Mouse (Mus musculus) heart, embryonic 16.5 days (tissue): ENCODE measurements at regions not wholly inside any gene's neighbourhood (a gene's known extent, or its start where the extent isn't known, plus 50 kb on each side); places are given as distances from the start of the nearest gene placed in this dataset.

Experiments
- ATAC-seq: fragments of 200-750 bp; cut with Nextera tagmentation; replicated peaks from 2 replicates; pipeline ENCODE4 v1.8.0; 2017; ENCODE audit warnings: moderate number of reproducible peaks; ENCODE audit not compliant: insufficient read depth, low FRiP score; ENCODE audit errors: extremely low read depth
- H3K27ac ChIP-seq: fragments of 300-500 bp; sonication (generic); 2 replicates; pipeline ENCODE4 v1.5.1; 2014; ENCODE audit warnings: mild to moderate bottlenecking, low read length, control low read depth, moderate library complexity
- H3K27me3 ChIP-seq: fragments of 300-500 bp; sonication (generic); 2 replicates; pipeline ENCODE4 v1.6.1; 2014; ENCODE audit warnings: low read length, mixed read lengths; ENCODE audit not compliant: control insufficient read depth, insufficient read depth
- H3K36me3 ChIP-seq: fragments of 300-500 bp; sonication (generic); 2 replicates; pipeline ENCODE4 v1.6.1; 2014; ENCODE audit not compliant: control insufficient read depth, insufficient read depth
- H3K4me1 ChIP-seq: fragments of 300-500 bp; sonication (generic); 2 replicates; pipeline ENCODE4 v1.6.1; 2014; ENCODE audit warnings: low read length, mixed read lengths; ENCODE audit not compliant: control insufficient read depth, insufficient read depth
- H3K4me2 ChIP-seq: fragments of 300-500 bp; sonication (generic); 2 replicates; pipeline ENCODE4 v1.6.1; 2014; ENCODE audit warnings: low read depth, mild to moderate bottlenecking, control low read depth, low read length
- H3K4me3 ChIP-seq: fragments of 300-500 bp; sonication (generic); 2 replicates; pipeline ENCODE4 v1.5.1; 2014; ENCODE audit warnings: mild to moderate bottlenecking, control low read depth, low read length
- H3K9ac ChIP-seq: fragments of 300-500 bp; sonication (generic); 2 replicates; pipeline ENCODE4 v1.6.1; 2014; ENCODE audit warnings: low read length, control low read depth
- H3K9me3 ChIP-seq: fragments of 300-500 bp; sonication (generic); replicated peaks from 2 replicates; pipeline ENCODE4 v1.6.1; 2016; ENCODE audit warnings: low read length; ENCODE audit not compliant: control insufficient read depth
- WGBS: fragments of 180-500 bp; shearing (Covaris S2); extraction: QIAGEN DNeasy Blood & Tissue Kit; methylation state at CpG from one replicate; pipeline ENCODE4 v1.1.7; 2014; 5-methylcytosine and 5-hydroxymethylcytosine counted together
- microRNA counts: library from miRNA; unstranded; fragments of <30 nt; microRNA quantifications from one replicate; lab custom pipeline; 2016
- microRNA-seq: library from miRNA; unstranded; fragments of <30 nt; microRNA quantifications from one replicate; pipeline ENCODE4, GENCODE M21; 2017

- H3K4me2 ChIP-seq: no peak overlapping the region
- peaks cover 4% of the 10 kb centered on the region; the same call in 1 of the 2 replicates for H3K4me1 ChIP-seq
- no peaks in the 10 kb centered on the region for H3K27me3 ChIP-seq
- ATAC-seq: no peak
- H3K9ac ChIP-seq: no peak overlapping the region
- 0 out of 2 replicates have a peak, but pooled peaks cover 4% of the 10 kb centered on the region for H3K9me3 ChIP-seq
- 95% methylated on average over 2 of the region's 2 CpGs for WGBS
- no peak overlapping the region for H3K27ac ChIP-seq
- no peak overlapping the region for H3K4me3 ChIP-seq
- H3K36me3 ChIP-seq: no peaks in the 10 kb centered on the region
These were observed 69.3 kb upstream of the 4933415F23Rik start for GRCm38 (mm10) chr1:23171336-23171735.

GRCm38 (mm10) chr1:23170711-23171110 is 68.7 kb upstream of the 4933415F23Rik start:
- WGBS: 80% methylated on average over 2 of the region's 2 CpGs
- H3K27ac ChIP-seq: no peak overlapping the region
- no peaks in the 10 kb centered on the region for H3K36me3 ChIP-seq
- no peaks in the 10 kb centered on the region for H3K27me3 ChIP-seq
- H3K4me3 ChIP-seq: no peak overlapping the region
- ATAC-seq: no peak
- H3K9ac ChIP-seq: no peak overlapping the region
- H3K4me1 ChIP-seq: peaks cover 4% of the 10 kb centered on the region; the same call in 1 of the 2 replicates
- H3K9me3 ChIP-seq: 0 out of 2 replicates have a peak, but pooled peaks cover 4% of the 10 kb centered on the region
- H3K4me2 ChIP-seq: no peak overlapping the region

- no peak overlapping the region for H3K9ac ChIP-seq
- ATAC-seq: no peak
These were observed 66.5 kb upstream of the 4933415F23Rik start for GRCm38 (mm10) chr1:23168504-23168903.

GRCm38 (mm10) chr1:23163371-23163935 is 61.4 kb upstream of the 4933415F23Rik start:
- Histone ChIP-seq H3K36me3 (no peaks in the 10 kb centered on the region), H3K9me3 (no peaks in the 10 kb centered on the region), H3K4me3 (no peak overlapping the region), H3K9ac (no peak overlapping the region), H3K4me1 (no peaks in the 10 kb centered on the region), H3K27ac (no peak overlapping the region), H3K4me2 (no peak overlapping the region), H3K27me3 (no peaks in the 10 kb centered on the region)
- ATAC-seq: no peak
- 73% methylated on average over 5 of the region's 5 CpGs for WGBS

More at GRCm38 (mm10) chr1:23168504-23168903, 66.5 kb upstream of the 4933415F23Rik start:
- no peak overlapping the region for H3K4me2 ChIP-seq
- no peak overlapping the region for H3K27ac ChIP-seq
- H3K4me3 ChIP-seq: no peak overlapping the region
- 0 out of 2 replicates have a peak, but pooled peaks cover 4% of the 10 kb centered on the region for H3K9me3 ChIP-seq
- no peaks in the 10 kb centered on the region for H3K36me3 ChIP-seq
- H3K27me3 ChIP-seq: no peaks in the 10 kb centered on the region
- no peaks in the 10 kb centered on the region for H3K4me1 ChIP-seq
- WGBS: 89% methylated on average over 4 of the region's 4 CpGs

GRCm38 (mm10) chr1:23162766-23163165 is 60.7 kb upstream of the 4933415F23Rik start:
- no peak overlapping the region for H3K4me3 ChIP-seq
- H3K9me3 ChIP-seq: no peaks in the 10 kb centered on the region
- WGBS: 78% methylated on average over 6 of the region's 6 CpGs
- H3K27ac ChIP-seq: no peak overlapping the region
- H3K9ac ChIP-seq: no peak overlapping the region
- H3K4me1 ChIP-seq: no peaks in the 10 kb centered on the region
- no peaks in the 10 kb centered on the region for H3K36me3 ChIP-seq
- H3K4me2 ChIP-seq: no peak overlapping the region
- ATAC-seq: no peak
- H3K27me3 ChIP-seq: no peaks in the 10 kb centered on the region

MicroRNA genes in the stretch of these regions (microRNA counts, 519-probe panel; counts per million panel counts)
- microRNA mmu-miR-30a (lab: Ali Mortazavi, UCI): 3,419 counts per million, percentile 87 among the panel's probes with 10 or more counts
- 4,025 counts per million, percentile 94 among the panel's probes with 10 or more counts for microRNA mmu-miR-30c (lab: Ali Mortazavi, UCI)

Small RNA genes in the stretch of these regions (microRNA-seq; reads per million reads assigned to microRNA genes)
- gene Mir30a (17,099 reads per million, percentile 96 among the genes with 10 or more reads in this experiment), gene Mir30c-2 (59.3 reads per million, percentile 46 among the genes with 10 or more reads in this experiment)
